Mouse (Mus musculus) embryonic facial prominence, embryonic 13.5 days (tissue): Measurements from ENCODE around the gene Wdr62. TPM values are rescaled to one million over a fixed set of nuclear protein-coding genes. Genes with fewer than 3 reads are reported as not detected.

Source experiments
- polyA plus RNA-seq: library from polyadenylated mRNA; unstranded; fragments of >200 nt; fragmentation: Nextera tagmentation; extraction: Ambion mirVana; gene quantifications from 2 replicates; pipeline ENCODE4 v1.2.1, GENCODE M21; 2015

Wdr62 gene
- polyA plus RNA-seq, 1 experiment from 2014 or later: 6.4 TPM

Other genes starting within 250 kb of the Wdr62 start
- gene Zfp14, start 229.0 kb downstream of the Wdr62 start, polyA plus RNA-seq: 5.5 and 7.1 TPM in 2 replicates
- 8.3 and 10.8 TPM in 2 replicates for gene Zfp82, start 207.5 kb downstream of the Wdr62 start, polyA plus RNA-seq
- 1.2 and 2.2 TPM in 2 replicates for gene Gm26920, start 190.0 kb downstream of the Wdr62 start, polyA plus RNA-seq
- 14.5 and 18.7 TPM in 2 replicates for gene Zfp566, start 189.9 kb downstream of the Wdr62 start, polyA plus RNA-seq
- 149 and 151 TPM in 2 replicates for gene Zfp260, start 185.6 kb downstream of the Wdr62 start, polyA plus RNA-seq
- gene Zfp382, start 158.5 kb downstream of the Wdr62 start, polyA plus RNA-seq: 11.3 and 19.2 TPM in 2 replicates
- gene Zfp146, start 110.7 kb downstream of the Wdr62 start, polyA plus RNA-seq: 23.7 and 24.2 TPM in 2 replicates
- 3.7 and 4.7 TPM in 2 replicates for gene Cox7a1, start 96.3 kb downstream of the Wdr62 start, polyA plus RNA-seq
- 92.0 and 110 TPM in 2 replicates for gene Capns1, start 81.6 kb downstream of the Wdr62 start, polyA plus RNA-seq
- 180 and 201 TPM in 2 replicates for gene Polr2i, start 48.5 kb downstream of the Wdr62 start, polyA plus RNA-seq
- gene Tbcb, start 48.1 kb downstream of the Wdr62 start, polyA plus RNA-seq: 213 and 214 TPM in 2 replicates
- gene Ovol3, start 44.7 kb downstream of the Wdr62 start, polyA plus RNA-seq: 0.30 TPM in 1 of 2 replicates, not detected in the other
- 0.15 and 0.59 TPM in 2 replicates for gene Thap8, start 325 bp downstream of the Wdr62 start, polyA plus RNA-seq
- 60.7 and 61.0 TPM in 2 replicates for gene Clip3, start 11.3 kb upstream of the Wdr62 start, polyA plus RNA-seq
- gene Alkbh6, start 28.3 kb upstream of the Wdr62 start, polyA plus RNA-seq: 91.8 and 104 TPM in 2 replicates
- 54.6 and 59.4 TPM in 2 replicates for gene Syne4, start 34.4 kb upstream of the Wdr62 start, polyA plus RNA-seq
- gene E130208F15Rik, start 41.3 kb upstream of the Wdr62 start, polyA plus RNA-seq: 5.1 TPM in 1 of 2 replicates, not detected in the other
- 19.2 and 22.5 TPM in 2 replicates for gene Sdhaf1, start 43.5 kb upstream of the Wdr62 start, polyA plus RNA-seq
- gene Lrfn3, start 82.4 kb upstream of the Wdr62 start, polyA plus RNA-seq: 5.8 and 7.5 TPM in 2 replicates
- 38.9 and 40.9 TPM in 2 replicates for gene Tyrobp, start 133.3 kb upstream of the Wdr62 start, polyA plus RNA-seq
- 0.72 and 0.91 TPM in 2 replicates for gene Hcst, start 139.4 kb upstream of the Wdr62 start, polyA plus RNA-seq
- 1.8 and 2.5 TPM in 2 replicates for gene Nfkbid, start 141.3 kb upstream of the Wdr62 start, polyA plus RNA-seq
- gene Aplp1, start 165.1 kb upstream of the Wdr62 start, polyA plus RNA-seq: 53.4 and 54.1 TPM in 2 replicates
- 0.17 and 0.52 TPM in 2 replicates for gene Kirrel2, start 177.3 kb upstream of the Wdr62 start, polyA plus RNA-seq
- 0.13 and 0.36 TPM in 2 replicates for gene Nphs1, start 177.9 kb upstream of the Wdr62 start, polyA plus RNA-seq
- 0.73 TPM in 1 of 2 replicates, not detected in the other for gene Prodh2, start 213.2 kb upstream of the Wdr62 start, polyA plus RNA-seq